Mouse (Mus musculus): ENCODE results near the gene Nipbl. TPM values are rescaled to one million over a fixed set of nuclear protein-coding genes. Genes with fewer than 3 reads are reported as not detected.

Nipbl gene
- polyA plus RNA-seq, 1 experiment: 15.4 TPM

DNA sequence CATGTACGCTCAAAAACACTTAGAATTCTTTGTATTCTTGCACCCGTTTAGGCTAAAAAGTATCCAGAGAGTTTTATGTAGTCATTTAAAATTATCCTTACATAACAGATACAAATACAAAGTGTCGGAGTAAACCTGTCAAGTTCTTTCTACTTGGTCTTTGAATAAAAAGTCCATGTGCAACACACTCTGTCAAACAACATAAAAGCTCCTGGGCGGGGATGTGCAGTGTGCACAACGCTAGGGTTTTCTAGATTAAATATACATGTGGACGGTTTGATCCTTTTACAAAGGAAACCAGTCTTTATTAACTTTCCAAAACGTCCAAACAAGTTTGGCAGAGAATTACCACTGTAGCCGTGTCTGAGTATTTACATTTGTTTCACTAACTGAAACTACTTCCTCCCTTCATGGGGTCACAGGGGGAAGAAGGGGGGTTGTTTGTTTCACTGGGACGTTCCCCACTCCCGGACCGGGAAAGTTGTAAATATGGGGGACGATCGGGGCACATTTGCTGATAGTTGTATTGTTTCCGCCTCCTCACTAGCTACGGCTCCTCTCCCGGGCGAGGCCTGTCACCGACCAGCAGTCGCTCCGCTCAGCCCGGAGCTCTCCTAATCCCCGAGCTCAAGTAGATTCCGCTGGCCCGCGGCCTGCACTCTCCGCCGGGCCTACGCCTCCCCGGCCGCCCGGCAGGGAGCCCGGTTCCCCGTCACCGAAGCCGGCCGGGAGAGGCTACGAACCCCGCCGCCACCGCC lies 916 bp downstream of the Nipbl start:
- Histone ChIP-seq H3K4me3 (ENCODE audit: insufficient read depth, low read depth, low read length) (peak overlapping the region; percentile 98), H3K27ac (replicated peaks; ENCODE audit: low read depth, low read length) (peak overlapping the region; percentile 90), H3K4me1 (ENCODE audit: control insufficient read depth, insufficient read depth, insufficient read length, low read length) (peaks cover 4% of the 10 kb centered on the region)

DNA sequence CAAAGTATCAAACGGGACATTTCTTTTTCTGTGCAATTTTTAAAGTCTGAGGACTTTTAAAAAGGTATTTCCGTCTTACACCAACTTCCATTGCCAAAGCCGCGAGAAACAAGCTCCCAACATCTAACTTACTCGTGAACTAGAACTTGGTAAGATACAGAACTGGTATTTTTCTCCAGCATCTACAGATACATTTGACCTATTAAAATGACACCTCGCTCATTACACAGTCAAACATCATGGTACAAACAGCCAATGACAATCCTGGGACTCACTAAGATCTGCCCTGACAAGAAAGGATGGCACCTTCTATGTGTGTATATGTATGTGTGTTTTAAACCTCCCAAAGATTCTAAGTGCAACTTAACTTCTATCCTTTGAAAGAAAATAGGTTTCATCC lies 1.5 kb downstream of the Nipbl start:
- Histone ChIP-seq H3K4me1 (ENCODE audit: control insufficient read depth, insufficient read depth, insufficient read length, low read length) (peaks cover 4% of the 10 kb centered on the region), H3K27ac (replicated peaks; ENCODE audit: low read depth, low read length) (peak overlapping the region; percentile 21; the same call in 1 of the 2 replicates), H3K4me3 (ENCODE audit: insufficient read depth, low read depth, low read length) (peak overlapping the region; percentile 98)

DNA sequence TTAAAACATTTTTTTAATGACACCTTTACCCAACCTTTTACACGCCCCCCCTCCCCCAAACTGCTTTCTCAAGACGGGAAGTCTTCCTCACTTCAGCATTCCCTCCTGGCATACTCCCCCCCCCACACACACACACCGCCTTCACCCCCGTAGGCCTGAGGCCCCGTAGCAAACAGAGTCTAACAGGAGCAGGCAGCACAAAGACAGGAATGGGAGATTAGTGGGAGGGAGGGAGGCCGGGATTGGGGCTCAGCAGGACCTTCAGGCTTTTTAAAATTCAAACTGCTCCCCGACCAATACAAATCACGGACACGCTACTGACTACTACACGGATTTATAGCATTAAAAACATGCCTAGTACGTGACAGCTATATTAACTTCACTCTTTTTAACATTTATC lies 2.1 kb downstream of the Nipbl start:
- Histone ChIP-seq H3K4me3 (ENCODE audit: insufficient read depth, low read depth, low read length) (peak overlapping the region; percentile 57), H3K4me1 (ENCODE audit: control insufficient read depth, insufficient read depth, insufficient read length, low read length) (peaks cover 4% of the 10 kb centered on the region), H3K27ac (replicated peaks; ENCODE audit: low read depth, low read length) (peak overlapping the region; percentile 58)

DNA sequence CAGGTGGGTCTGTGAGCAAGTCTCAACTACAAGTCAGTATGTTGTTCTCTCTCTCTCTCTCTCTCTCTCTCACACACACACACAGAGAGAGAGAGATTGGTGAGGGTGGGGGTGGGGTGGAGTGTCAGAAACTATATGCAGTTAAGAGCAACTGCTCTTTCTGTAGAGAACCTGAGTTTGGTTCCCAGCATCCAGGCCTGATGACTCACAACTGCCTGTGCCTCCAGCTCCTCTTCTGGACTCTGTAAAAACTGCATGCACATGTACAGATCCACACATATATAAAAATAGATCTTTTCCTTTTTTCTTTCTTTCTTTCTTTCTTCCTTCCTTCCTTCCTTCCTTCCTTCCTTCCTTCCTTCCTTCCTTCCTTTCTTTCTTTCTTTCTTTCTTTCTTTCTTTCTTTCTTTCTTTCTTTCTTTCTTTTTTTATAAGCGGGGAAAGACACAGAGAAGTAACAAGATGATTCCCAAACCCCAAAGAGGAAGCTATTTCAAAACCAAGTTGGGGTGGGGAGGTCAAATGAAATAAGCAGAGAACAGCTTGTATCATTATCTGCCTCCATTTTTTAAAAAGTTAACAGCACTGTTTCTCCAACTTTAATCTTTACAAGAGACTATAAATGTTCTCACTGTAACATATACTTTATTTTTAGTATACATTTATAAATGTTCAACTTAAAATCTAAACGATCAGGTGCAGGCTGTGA lies 10.9 kb downstream of the Nipbl start:
- Histone ChIP-seq H3K4me1 (ENCODE audit: control insufficient read depth, insufficient read depth, insufficient read length, low read length) (no peaks in the 10 kb centered on the region; the same call in 1 of the 2 replicates), H3K27ac (replicated peaks; ENCODE audit: low read depth, low read length) (no peak overlapping the region), H3K4me3 (ENCODE audit: insufficient read depth, low read depth, low read length) (no peak overlapping the region)

DNA sequence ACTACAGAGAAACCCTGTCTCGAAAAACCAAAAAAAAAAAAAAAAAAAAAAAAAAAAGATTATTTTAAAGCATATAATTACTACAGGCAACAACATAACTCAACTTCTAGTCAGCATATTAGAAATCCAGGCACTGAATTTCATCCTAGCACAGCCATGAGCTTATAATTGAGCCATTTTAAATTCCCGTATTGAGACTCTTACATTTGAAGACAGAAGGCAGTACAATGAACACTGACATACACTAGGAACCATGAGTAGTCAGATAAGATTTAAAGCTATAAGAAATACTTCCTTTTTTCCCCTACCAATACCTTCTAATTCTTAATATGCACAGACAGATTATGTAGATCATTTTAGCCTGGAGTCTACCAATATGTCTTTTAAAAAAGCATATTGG lies 11.7 kb downstream of the Nipbl start:
- H3K27ac ChIP-seq (replicated peaks; ENCODE audit: low read depth, low read length): no peak overlapping the region
- no peak overlapping the region for H3K4me3 ChIP-seq (ENCODE audit: insufficient read depth, low read depth, low read length)
- no peaks in the 10 kb centered on the region; the same call in 1 of the 2 replicates for H3K4me1 ChIP-seq (ENCODE audit: control insufficient read depth, insufficient read depth, insufficient read length, low read length)

DNA sequence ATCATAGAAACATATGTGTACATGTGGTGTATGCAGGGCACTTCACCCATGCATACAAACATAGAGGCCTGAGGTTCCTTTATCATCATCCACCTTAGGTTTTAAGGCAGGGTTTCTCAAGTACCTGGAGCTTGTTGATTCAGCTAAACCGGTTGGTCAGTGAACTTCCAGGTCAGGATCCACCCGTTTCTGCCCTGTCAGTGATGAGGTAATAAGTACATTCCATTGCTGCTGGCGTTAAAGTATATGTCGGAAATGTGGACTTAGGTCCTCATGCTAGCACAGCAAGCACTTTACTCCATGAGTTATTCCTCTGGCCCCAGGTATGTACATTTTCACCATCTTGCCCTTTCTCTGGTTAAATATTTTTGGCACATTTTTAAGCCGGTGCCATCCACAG lies 14.8 kb downstream of the Nipbl start:
- Histone ChIP-seq H3K4me1 (ENCODE audit: control insufficient read depth, insufficient read depth, insufficient read length, low read length) (no peaks in the 10 kb centered on the region; the same call in 1 of the 2 replicates), H3K4me3 (ENCODE audit: insufficient read depth, low read depth, low read length) (no peak overlapping the region)

DNA sequence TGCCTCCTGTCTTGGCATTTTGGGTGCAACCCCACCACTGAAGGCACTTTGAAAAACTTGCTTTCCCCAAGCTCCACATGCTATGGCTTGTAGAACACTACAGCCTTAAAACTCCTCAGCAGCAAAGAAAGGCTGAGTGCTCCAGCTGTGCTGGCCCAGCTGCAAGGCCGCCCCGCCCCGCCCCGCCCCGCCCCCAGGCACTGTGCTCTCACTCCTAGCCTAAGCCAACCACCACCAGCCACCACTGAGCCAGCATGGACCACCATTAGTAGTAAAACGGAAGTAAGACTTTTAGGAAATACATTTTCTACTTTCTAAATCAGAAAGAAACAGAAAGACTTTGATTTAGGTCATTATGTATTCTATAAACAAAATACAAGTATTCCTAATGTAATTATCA lies 23.4 kb downstream of the Nipbl start:
- Histone ChIP-seq H3K4me1 (ENCODE audit: control insufficient read depth, insufficient read depth, insufficient read length, low read length) (peaks cover 2% of the 10 kb centered on the region), H3K27ac (replicated peaks; ENCODE audit: low read depth, low read length) (no peak overlapping the region), H3K4me3 (ENCODE audit: insufficient read depth, low read depth, low read length) (no peak overlapping the region)

More for the DNA sequence above, 14.8 kb downstream of the Nipbl start:
- H3K27ac ChIP-seq (replicated peaks; ENCODE audit: low read depth, low read length): no peak overlapping the region

DNA sequence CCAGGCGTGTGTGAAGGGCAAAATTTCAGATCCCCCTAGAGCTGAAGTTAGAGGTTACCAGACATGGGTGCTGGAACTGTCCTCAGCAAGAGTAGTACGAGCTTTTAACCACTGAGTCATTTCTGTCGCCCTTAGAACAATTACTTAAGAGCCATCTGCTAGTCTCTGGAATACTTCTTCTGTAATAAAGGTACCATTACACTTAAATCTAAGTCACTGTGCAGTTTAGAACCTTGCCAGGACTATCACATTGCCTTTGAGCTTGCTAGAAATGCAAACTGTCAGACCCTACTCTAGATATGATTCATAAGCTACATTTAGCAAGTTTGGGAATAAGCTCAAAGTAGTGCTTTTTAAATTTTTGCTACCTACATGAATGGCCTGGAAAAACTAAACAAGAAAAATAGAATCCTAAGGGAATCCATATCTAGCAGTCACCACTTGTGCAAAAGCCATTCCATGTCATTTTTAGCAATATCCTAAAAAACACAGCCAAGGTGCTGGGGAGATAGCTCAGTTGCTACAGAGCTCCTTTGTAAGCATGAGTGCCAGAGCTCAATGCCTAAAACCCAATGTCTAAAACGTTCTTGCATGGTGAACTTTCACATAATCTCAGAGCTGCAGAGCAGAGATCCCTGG lies 27.6 kb downstream of the Nipbl start:
- peaks cover 2% of the 10 kb centered on the region for H3K4me1 ChIP-seq (ENCODE audit: control insufficient read depth, insufficient read depth, insufficient read length, low read length)
- no peak overlapping the region for H3K4me3 ChIP-seq (ENCODE audit: insufficient read depth, low read depth, low read length)
- 0 out of 2 replicates have a peak overlapping the region, but pooled peaks have one; percentile 6 for H3K27ac ChIP-seq (replicated peaks; ENCODE audit: low read depth, low read length)

DNA sequence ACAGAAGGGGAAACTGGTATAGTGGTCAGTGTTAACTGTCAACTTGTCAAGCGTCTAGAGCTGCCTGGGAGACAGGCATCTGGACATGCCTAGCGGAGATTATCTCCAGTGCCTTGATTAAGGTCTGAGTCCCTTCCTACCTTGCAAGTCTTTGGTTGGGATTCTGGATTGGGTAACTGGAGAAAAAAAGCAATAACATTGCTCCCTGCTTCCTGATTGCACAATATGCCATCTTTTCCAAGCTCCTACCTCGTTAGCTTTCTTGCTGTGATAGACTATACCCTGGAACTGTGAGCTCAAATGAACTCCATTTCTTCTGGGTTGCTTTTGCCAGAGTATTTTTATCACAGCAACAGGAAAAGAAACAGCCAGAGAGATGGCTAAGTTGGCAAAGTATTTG lies 30.9 kb downstream of the Nipbl start:
- Histone ChIP-seq H3K27ac (replicated peaks; ENCODE audit: low read depth, low read length) (no peak overlapping the region), H3K4me3 (ENCODE audit: insufficient read depth, low read depth, low read length) (no peak overlapping the region), H3K4me1 (ENCODE audit: control insufficient read depth, insufficient read depth, insufficient read length, low read length) (peaks cover 2% of the 10 kb centered on the region; the same call in 1 of the 2 replicates)

DNA sequence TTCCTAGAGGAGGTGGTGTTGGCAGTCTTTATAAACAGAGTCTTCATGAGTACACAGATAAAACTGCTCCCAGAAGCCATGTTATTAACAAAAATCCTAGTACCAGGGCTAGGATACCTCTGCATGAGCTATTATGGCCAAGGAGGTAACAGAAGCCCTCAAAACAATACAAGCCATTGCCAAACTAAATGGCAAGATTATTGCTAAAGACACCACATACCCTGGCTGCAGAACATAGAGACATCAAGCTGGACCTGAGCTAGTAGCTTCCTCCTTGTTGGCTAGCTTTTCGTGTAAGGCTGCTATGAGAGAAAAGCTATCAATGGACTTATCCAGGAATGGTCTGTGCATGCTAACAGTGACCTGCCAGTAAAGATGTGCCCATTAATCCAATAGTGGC lies 32.4 kb downstream of the Nipbl start:
- Histone ChIP-seq H3K4me3 (ENCODE audit: insufficient read depth, low read depth, low read length) (no peak overlapping the region), H3K27ac (replicated peaks; ENCODE audit: low read depth, low read length) (no peak overlapping the region), H3K4me1 (ENCODE audit: control insufficient read depth, insufficient read depth, insufficient read length, low read length) (peaks cover 2% of the 10 kb centered on the region; the same call in 1 of the 2 replicates)

DNA sequence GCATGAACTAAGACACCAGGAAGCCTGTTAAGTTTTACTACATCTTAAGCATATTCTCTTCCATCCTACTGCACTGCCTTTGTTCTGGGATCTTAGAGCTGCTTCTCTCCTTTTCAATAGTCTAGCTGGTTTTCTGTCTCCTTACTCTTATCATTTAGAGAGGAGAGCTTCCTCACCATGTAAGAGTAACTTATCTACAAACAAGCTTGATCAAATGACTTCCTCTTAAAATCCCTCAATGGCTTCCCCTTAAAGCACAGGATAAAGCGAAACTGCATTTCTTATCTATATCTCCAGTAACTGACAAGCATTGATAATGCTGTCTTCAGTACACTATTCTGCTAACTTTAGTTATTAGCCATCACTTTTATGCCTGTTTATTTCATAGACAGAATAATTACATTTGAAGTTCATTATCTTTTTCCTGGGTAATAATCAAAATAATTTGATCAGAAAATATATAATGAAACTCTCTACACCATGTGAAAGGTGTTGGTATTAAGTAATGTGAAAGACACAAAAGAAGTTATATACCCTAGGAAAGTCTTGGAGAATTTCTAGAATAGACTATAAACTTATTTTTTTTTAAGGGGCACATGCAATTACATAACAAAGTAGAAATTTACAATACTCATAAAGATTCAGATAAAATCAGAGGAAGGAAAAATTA lies 33.0 kb downstream of the Nipbl start:
- Histone ChIP-seq H3K4me3 (ENCODE audit: insufficient read depth, low read depth, low read length) (no peak overlapping the region), H3K27ac (replicated peaks; ENCODE audit: low read depth, low read length) (no peak overlapping the region), H3K4me1 (ENCODE audit: control insufficient read depth, insufficient read depth, insufficient read length, low read length) (peaks cover 2% of the 10 kb centered on the region; the same call in 1 of the 2 replicates)

DNA sequence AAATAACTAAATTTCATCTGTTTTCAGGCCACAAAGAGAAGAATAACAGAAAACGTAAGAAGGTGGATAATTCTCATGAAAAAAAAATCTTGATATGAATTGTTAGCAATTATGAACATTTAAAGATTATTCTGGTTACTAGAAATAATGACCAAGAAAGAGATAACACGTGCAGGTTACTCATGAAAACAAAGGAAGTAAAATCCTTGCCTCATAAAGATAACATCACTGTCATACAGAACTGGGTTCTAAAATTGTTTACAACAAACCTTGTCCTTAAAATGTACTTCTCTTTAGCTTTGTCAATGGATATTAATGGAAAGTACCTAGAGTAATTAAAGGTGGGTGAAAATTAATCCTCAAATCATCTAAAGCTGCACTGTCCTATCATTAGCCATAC lies 37.2 kb downstream of the Nipbl start:
- H3K4me3 ChIP-seq (ENCODE audit: insufficient read depth, low read depth, low read length): no peak overlapping the region
- no peak overlapping the region for H3K27ac ChIP-seq (replicated peaks; ENCODE audit: low read depth, low read length)
- H3K4me1 ChIP-seq (ENCODE audit: control insufficient read depth, insufficient read depth, insufficient read length, low read length): no peaks in the 10 kb centered on the region

DNA sequence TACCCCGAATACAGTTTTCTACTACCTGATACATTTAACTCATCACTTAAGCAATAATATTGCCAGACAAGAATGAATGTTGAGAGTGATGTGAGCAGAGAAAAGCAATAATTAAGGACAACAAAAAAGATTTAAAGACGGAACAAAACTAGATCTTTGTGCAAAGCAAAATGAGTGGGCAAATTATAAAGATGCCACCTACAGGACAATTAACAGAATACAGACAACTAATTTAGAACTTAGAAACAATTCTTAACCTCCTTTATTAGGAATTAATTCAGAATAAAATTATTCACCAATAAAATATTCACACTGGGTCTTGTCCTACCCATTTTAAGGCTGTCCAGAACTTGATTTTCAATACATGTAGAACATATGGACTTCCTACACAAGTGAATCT lies 38.0 kb downstream of the Nipbl start:
- H3K27ac ChIP-seq (replicated peaks; ENCODE audit: low read depth, low read length): no peak overlapping the region

DNA sequence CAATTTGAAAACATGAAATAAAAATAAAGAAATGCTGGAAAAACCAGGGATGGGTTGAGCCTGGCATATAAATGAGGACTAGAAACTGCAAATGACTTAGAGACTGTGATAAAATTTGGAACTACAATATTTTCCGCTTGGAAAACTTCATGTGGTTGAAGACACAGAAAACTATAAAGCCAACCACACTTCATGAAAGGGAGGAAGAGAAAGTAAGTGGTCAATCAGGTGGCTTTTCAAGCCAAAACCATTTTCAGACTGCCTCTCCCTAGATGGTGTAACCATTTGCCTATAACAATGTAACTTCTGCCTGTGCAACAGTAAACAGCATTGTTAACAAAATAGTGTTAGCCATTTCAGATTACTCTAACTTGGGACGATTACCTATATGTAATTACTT lies 41.7 kb downstream of the Nipbl start:
- no peak overlapping the region for H3K27ac ChIP-seq (replicated peaks; ENCODE audit: low read depth, low read length)
- H3K4me3 ChIP-seq (ENCODE audit: insufficient read depth, low read depth, low read length): no peak overlapping the region
- peaks cover 13% of the 10 kb centered on the region for H3K4me1 ChIP-seq (ENCODE audit: control insufficient read depth, insufficient read depth, insufficient read length, low read length)

More for the DNA sequence above, 38.0 kb downstream of the Nipbl start:
- H3K4me1 ChIP-seq (ENCODE audit: control insufficient read depth, insufficient read depth, insufficient read length, low read length): peaks cover 8% of the 10 kb centered on the region; the same call in 1 of the 2 replicates
- no peak overlapping the region for H3K4me3 ChIP-seq (ENCODE audit: insufficient read depth, low read depth, low read length)

DNA sequence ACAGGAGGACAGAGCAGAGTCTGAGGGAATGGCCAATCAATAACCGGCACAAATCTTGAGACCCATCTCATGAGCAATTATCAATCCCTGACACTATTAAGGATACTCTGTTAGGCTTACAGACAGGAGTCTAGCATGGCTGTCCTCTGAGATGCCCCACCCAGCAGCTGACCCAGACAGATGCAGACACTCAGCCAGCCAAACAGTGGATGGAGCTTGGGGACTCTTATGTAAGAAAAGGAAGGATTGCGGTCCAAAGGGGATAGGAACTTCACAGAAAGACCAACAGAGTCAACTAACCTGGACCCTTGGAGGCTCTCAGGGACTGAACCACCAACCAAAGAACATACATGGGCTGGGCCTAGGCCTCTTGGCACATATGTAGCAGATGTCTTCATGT lies 42.7 kb downstream of the Nipbl start:
- Histone ChIP-seq H3K4me3 (ENCODE audit: insufficient read depth, low read depth, low read length) (no peak overlapping the region), H3K27ac (replicated peaks; ENCODE audit: low read depth, low read length) (0 out of 2 replicates have a peak overlapping the region, but pooled peaks have one; percentile 3), H3K4me1 (ENCODE audit: control insufficient read depth, insufficient read depth, insufficient read length, low read length) (peaks cover 13% of the 10 kb centered on the region)

Measured in brown adipose tissue, adult 24 weeks (tissue).